Mouse (Mus musculus): ENCODE results near the gene Armc7. TPM values are rescaled to one million over a fixed set of nuclear protein-coding genes. Genes with fewer than 3 reads are reported as not detected.

Armc7 gene
- polyA plus RNA-seq, 1 experiment from 2014 or later = 7.0 TPM

DNA sequence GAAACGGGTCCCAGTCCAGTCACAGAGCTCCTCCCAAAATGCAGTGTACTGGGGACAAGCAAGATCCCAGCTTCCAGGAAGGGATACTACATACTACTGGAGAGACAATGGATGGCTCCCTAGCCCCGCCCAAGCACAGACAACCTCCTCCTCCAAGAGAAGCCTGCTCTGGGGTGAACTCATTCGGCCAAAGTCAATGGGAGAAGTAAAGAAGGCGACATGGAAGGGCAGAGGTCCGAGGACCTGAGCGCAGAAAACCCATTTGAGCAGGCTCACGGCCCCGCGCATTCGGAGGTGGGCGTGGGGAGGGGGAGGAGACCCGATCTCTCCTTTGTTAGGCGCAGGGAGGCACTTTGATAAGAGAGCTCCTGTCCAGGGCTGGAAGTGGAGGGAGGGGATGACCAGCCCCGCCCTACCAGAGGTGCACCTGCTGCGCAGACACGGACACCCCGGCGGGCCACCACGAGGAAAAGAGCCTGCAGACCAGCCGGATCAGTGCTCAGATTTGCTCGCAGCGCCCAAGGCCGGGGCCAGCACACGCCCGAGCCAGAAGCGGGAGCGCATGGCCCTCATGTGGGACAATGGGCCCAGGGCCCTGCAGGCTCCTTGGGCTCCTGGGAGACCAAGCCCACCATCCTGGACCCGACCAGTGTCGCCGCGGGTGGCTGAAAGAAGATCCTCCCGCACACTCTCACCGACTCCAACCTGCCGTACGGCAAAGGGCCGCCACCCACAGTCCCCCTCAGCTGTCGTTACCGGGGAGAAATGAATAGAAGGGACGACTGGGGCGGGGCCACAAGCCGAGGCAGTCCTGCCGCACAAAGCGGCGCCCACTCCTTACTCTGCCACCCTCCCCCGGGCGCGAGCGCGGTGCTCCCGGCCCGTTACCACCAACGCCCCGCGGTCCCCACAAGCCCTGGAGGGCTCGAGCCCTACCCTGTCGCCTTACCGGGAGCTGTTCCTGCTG lies 38.1 kb downstream of the Armc7 start:
- H3K27me3 ChIP-seq (replicated peaks; ENCODE audit: control insufficient read depth, insufficient read depth, low read length) = no peaks in the 10 kb centered on the region
- ATAC-seq = peak; percentile 61
- peak overlapping the region; percentile 86 for H3K4me3 ChIP-seq (ENCODE audit: low read depth, low read length)
- TF ChIP-seq CTCF (IDR thresholded peaks at IDR 0.05; ENCODE audit: low read depth) = no peak
- no peaks in the 10 kb centered on the region for H3K9me3 ChIP-seq (ENCODE audit: control insufficient read depth)
- H3K9ac ChIP-seq (ENCODE audit: low read depth, low read length) = peak overlapping the region; percentile 89
- WGBS = 0% methylated on average over 57 of the region's 57 CpGs
- peaks cover 8% of the 10 kb centered on the region for H3K4me1 ChIP-seq (replicated peaks; ENCODE audit: control insufficient read depth, insufficient read depth, low read length)
- H3K36me3 ChIP-seq (ENCODE audit: control insufficient read depth, insufficient read depth) = no peaks in the 10 kb centered on the region
- H3K27ac ChIP-seq (ENCODE audit: low read depth, low read length) = peak overlapping the region; percentile 70
- H3K4me2 ChIP-seq (replicated peaks; ENCODE audit: low read depth) = peak overlapping the region; percentile 84

DNA sequence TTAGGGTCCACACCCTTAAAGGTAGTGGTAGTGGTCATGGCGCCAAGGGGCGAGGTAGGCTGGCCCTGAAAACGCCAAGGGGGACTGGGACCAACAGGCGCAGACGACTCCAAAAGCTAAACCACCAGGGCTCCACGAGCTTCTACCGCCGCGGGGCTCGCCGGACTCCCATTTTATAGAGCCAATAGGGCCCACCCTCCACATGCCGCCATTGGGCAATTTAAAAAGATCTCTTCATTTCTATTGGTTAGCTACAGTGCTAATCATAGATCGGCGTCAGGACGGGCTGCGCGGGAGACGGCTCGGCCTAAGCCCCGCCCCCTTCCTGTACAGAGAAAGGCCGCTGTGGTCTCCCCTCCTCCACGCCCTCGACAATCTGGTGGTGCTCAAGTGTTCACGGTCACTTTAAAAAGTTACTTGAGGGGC lies 38.8 kb downstream of the Armc7 start, which contains the start of gene Jpt1:
TSS of gene Jpt1 (minus strand) at position 150 of the 426 bp plus-strand sequence.
- Histone ChIP-seq H3K27me3 (replicated peaks; ENCODE audit: control insufficient read depth, insufficient read depth, low read length) (no peaks in the 10 kb centered on the region), H3K4me2 (replicated peaks; ENCODE audit: low read depth) (peak within 1 kb of the TSS; percentile 84), H3K4me3 (ENCODE audit: low read depth, low read length) (peak within 1 kb of the TSS; percentile 86), H3K9me3 (ENCODE audit: control insufficient read depth) (no peaks in the 10 kb centered on the region), H3K4me1 (replicated peaks; ENCODE audit: control insufficient read depth, insufficient read depth, low read length) (peaks cover 8% of the 10 kb centered on the region), H3K9ac (ENCODE audit: low read depth, low read length) (peak within 1 kb of the TSS; percentile 89), H3K36me3 (ENCODE audit: control insufficient read depth, insufficient read depth) (no peaks in the 10 kb centered on the region), H3K27ac (ENCODE audit: low read depth, low read length) (peak within 1 kb of the TSS; percentile 70)
- ATAC-seq = peak; percentile 91
- TF ChIP-seq CTCF (IDR thresholded peaks at IDR 0.05; ENCODE audit: low read depth) = no peak
- under 1% methylated on average over 24 of the region's 24 CpGs for WGBS

DNA sequence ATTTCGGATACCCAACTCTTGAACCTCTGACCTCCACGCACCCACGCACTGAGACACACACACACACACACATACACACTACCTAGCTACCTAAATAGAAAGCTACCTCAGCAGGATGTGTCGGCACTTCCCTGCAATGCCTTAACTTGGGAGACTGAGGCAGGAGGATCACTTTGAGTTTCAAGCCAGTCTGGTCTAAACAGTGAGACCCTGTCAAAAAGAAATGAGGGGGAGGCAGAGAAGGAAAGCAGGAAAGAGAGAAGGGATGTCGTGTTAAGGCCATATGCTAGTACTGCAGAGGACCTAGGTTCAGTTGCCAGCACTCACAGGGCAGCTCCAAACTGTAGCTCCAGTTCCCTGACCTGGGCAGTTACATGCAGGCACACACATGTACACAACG lies 39.6 kb downstream of the Armc7 start:
- TF ChIP-seq CTCF (IDR thresholded peaks at IDR 0.05; ENCODE audit: low read depth) = no peak
- ATAC-seq = no peak
- no peak overlapping the region for H3K4me2 ChIP-seq (replicated peaks; ENCODE audit: low read depth)

DNA sequence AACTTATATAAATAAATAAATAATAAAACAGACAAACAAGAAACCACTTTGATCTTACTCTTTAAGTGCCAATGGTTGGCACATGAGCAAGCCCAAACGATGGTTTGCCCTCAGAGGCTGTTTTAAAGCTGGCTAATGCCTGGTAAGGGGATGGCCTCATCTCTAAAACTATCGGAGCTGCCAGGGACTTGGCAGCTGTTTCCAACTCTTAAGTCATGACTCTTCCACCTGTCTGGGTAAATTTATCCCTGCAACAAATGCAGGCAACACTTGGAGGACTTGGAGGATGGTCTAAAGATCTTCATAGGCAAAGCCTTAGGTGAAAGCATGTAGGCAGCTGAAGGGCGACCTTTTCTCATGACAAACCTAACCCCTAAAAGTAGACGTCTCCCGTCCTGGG lies 41.5 kb downstream of the Armc7 start:
- Histone ChIP-seq H3K4me2 (replicated peaks; ENCODE audit: low read depth) (no peak overlapping the region), H3K9ac (ENCODE audit: low read depth, low read length) (no peak overlapping the region), H3K4me3 (ENCODE audit: low read depth, low read length) (no peak overlapping the region), H3K9me3 (ENCODE audit: control insufficient read depth) (no peaks in the 10 kb centered on the region), H3K27ac (ENCODE audit: low read depth, low read length) (no peak overlapping the region), H3K36me3 (ENCODE audit: control insufficient read depth, insufficient read depth) (no peaks in the 10 kb centered on the region), H3K27me3 (replicated peaks; ENCODE audit: control insufficient read depth, insufficient read depth, low read length) (no peaks in the 10 kb centered on the region), H3K4me1 (replicated peaks; ENCODE audit: control insufficient read depth, insufficient read depth, low read length) (peaks cover 4% of the 10 kb centered on the region)
- no peak for ATAC-seq
- 83% methylated on average over 5 of the region's 5 CpGs for whole genome bisulfite sequencing
- no peak for TF ChIP-seq CTCF (IDR thresholded peaks at IDR 0.05; ENCODE audit: low read depth)

More for the DNA sequence above, 39.6 kb downstream of the Armc7 start:
- peaks cover 8% of the 10 kb centered on the region for H3K4me1 ChIP-seq (replicated peaks; ENCODE audit: control insufficient read depth, insufficient read depth, low read length)
- no peak overlapping the region for H3K4me3 ChIP-seq (ENCODE audit: low read depth, low read length)
- H3K9ac ChIP-seq (ENCODE audit: low read depth, low read length) = no peak overlapping the region
- H3K27me3 ChIP-seq (replicated peaks; ENCODE audit: control insufficient read depth, insufficient read depth, low read length) = no peaks in the 10 kb centered on the region
- no peaks in the 10 kb centered on the region for H3K9me3 ChIP-seq (ENCODE audit: control insufficient read depth)
- H3K36me3 ChIP-seq (ENCODE audit: control insufficient read depth, insufficient read depth) = no peaks in the 10 kb centered on the region
- H3K27ac ChIP-seq (ENCODE audit: low read depth, low read length) = no peak overlapping the region
- 61% methylated on average over 6 of the region's 6 CpGs for WGBS

DNA sequence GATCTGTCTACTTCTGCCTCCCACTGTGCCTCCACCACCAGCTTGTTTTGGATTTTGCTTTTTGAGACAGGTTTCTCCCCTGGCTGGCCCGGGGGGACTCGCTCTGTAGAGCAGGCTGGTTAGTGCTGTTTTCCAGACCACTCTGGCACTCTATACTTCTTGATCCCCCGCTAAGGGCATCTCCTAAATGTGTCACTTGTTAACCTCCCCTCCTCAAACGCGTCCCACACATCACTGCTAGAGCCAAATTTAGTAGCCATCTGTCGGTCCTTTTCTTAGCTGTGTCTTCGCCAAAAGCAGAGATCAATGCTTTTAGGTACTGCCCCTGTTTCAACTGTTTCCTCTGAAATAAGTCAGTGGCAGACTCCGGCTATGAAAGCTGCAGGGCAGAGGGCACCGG lies 43.2 kb downstream of the Armc7 start:
- TF ChIP-seq CTCF (IDR thresholded peaks at IDR 0.05; ENCODE audit: low read depth) = no peak
- no peaks in the 10 kb centered on the region for H3K4me1 ChIP-seq (replicated peaks; ENCODE audit: control insufficient read depth, insufficient read depth, low read length)
- WGBS = 73% methylated on average over 9 of the region's 9 CpGs
- ATAC-seq = no peak
- H3K36me3 ChIP-seq (ENCODE audit: control insufficient read depth, insufficient read depth) = peaks cover 12% of the 10 kb centered on the region
- no peak overlapping the region for H3K4me2 ChIP-seq (replicated peaks; ENCODE audit: low read depth)
- H3K27ac ChIP-seq (ENCODE audit: low read depth, low read length) = no peak overlapping the region
- no peak overlapping the region for H3K9ac ChIP-seq (ENCODE audit: low read depth, low read length)
- no peak overlapping the region for H3K4me3 ChIP-seq (ENCODE audit: low read depth, low read length)
- no peaks in the 10 kb centered on the region for H3K9me3 ChIP-seq (ENCODE audit: control insufficient read depth)
- no peaks in the 10 kb centered on the region for H3K27me3 ChIP-seq (replicated peaks; ENCODE audit: control insufficient read depth, insufficient read depth, low read length)

DNA sequence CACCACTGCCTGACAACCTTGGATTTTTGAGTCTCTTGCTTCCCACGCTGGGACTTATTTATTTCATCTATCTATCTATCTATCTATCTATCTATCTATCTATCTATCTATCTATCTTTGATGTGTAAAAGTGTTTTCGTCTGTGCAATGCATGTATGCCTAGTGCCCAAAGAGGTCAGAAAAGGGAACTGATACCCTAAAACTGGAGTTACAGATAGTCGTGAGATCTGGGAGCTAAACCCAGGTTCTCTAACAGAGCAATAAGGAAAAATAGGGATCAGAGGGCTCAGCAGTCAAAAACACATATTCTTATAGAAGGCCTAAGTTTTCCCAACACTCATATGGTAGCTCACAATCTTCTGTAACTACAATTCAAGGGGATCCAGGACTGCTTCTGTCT lies 44.1 kb downstream of the Armc7 start:
- H3K4me3 ChIP-seq (ENCODE audit: low read depth, low read length) = no peak overlapping the region
- no peak overlapping the region for H3K4me2 ChIP-seq (replicated peaks; ENCODE audit: low read depth)
- no peak overlapping the region for H3K27ac ChIP-seq (ENCODE audit: low read depth, low read length)
- no peaks in the 10 kb centered on the region for H3K9me3 ChIP-seq (ENCODE audit: control insufficient read depth)
- H3K36me3 ChIP-seq (ENCODE audit: control insufficient read depth, insufficient read depth) = peaks cover 16% of the 10 kb centered on the region
- no peak overlapping the region for H3K9ac ChIP-seq (ENCODE audit: low read depth, low read length)
- WGBS = 86% methylated on average over 3 of the region's 3 CpGs
- no peaks in the 10 kb centered on the region for H3K4me1 ChIP-seq (replicated peaks; ENCODE audit: control insufficient read depth, insufficient read depth, low read length)
- H3K27me3 ChIP-seq (replicated peaks; ENCODE audit: control insufficient read depth, insufficient read depth, low read length) = no peaks in the 10 kb centered on the region
- ATAC-seq = no peak
- no peak for TF ChIP-seq CTCF (IDR thresholded peaks at IDR 0.05; ENCODE audit: low read depth)

Data from intestine, postnatal 0 days (tissue).